Mouse (Mus musculus): ENCODE measurements around the gene Psmf1.
A peak's percentile ranks its signal among the peaks of the same experiment; 100 is the strongest.

The Psmf1 gene

DNA sequence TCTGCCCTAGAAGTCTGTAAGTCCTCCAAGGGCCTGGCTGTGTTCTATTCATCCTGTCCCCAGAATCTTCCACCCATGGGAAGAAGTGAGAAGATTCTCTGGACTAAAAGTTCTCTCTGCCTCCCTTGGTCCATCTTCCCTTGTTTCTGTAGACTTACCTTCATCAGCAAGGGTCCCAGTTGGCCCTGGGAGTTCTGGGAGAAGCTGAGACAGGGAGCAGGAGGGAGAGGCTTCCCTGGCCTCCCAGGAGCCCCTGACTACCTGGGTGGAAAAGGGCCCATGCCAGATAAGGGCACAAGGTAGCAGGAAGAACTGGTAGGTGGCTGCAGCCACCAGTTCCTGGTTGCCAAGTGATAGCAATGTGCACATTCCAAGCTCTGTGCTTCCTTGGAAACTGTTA is at the start of gene Psmf1:
Gene Psmf1, minus strand, starts transcription at position 342 of the 400 bp plus-strand sequence.
- no peak for DNase-seq (ENCODE audit: low spot score)

DNA sequence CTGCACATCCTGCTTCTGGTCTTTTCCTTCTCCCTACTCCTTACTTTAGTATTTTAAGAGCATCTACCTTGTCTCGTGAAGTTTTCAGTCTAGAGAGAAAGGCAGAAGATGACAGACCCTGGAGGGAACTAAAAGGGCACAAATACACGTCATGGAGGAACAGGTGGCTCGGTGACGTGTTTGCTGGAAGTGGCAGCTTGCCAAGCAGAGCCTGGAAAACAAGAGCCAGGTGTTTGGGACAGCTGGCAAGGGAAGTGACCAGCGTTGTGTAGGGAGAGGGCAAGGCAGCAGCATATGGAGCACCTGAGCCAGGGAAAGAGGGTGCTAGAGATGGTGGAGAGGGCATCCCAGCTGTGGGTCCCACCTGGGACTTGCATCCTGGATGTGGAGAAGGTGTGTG is 47.2 kb upstream of the Psmf1 start:
- DNase-seq (ENCODE audit: low spot score) = no peak

DNA sequence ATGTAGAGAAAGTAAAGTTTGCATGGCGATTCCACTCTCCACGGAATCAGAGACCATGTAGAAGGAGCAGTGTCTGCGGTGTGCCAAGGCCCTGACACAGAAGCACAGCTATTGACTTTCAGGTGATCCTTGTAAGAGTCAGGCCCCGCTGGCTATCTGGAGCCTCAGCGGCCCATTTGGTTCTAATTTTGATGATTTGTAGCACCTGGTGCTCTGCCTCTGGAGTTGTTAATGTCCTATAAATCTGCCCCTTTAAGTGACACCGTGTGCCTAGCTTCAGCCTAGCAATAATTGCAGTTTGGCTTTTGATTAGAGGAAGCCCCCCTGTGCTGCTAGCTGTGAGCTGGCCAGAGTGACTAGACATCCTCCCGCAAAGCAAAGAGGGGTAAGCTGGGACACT is 46.2 kb upstream of the Psmf1 start:
- DNase-seq (ENCODE audit: low spot score) = no peak

DNA sequence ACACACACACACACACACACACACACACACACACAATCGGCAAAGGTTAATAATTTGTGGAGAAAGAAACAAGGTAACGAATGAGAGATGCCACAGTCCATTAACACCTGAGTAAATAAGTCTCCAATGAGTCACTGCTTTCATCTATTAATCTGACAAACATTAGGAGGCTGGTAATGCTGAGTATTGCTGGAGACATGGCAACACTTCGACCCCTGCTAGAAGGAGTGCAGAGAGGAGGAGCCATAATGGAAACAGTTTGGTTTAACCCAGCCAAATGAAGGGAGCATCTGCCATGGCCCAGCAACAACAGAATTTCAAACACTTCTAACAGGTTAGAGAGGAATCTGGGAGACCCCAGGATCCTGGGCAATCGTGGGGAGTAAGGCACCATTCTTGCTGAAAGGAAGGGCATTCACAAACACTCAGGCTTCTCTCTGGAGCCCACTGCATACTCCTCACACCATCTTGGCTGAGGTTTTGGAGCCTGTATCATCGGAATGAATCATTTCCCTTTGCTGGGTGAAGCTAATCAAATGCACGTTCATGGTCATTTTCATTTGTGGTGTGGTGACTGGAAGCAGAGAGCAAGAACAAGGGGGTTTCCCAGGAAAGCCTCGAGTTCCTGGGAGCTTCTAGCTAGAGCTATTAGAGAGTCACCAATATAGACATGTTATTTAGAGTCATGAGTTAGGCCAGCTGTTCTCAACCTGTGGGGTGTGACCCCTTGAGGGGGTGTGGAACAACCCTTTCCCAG is 44.4 kb upstream of the Psmf1 start:
- DNase-seq (ENCODE audit: low spot score) = no peak

DNA sequence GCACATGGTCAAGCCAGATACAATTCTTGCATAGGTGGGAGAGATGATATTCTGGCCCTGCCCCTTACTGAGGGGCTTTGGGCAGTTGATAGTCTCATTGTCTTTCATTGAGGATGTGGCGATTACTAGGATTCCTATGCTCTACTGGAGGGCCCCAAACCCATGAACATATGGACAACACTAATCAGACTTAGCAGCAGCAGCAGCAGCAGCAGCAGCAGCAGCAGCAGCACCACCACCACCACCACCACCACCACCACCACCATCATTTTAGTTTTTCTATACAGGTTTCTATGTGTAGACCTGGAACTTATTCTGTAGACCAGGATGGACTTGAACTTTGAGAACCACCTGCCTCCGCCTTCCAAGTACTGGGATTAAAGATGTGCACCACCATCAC is 39.5 kb upstream of the Psmf1 start:
- DNase-seq (ENCODE audit: low spot score) = no peak

DNA sequence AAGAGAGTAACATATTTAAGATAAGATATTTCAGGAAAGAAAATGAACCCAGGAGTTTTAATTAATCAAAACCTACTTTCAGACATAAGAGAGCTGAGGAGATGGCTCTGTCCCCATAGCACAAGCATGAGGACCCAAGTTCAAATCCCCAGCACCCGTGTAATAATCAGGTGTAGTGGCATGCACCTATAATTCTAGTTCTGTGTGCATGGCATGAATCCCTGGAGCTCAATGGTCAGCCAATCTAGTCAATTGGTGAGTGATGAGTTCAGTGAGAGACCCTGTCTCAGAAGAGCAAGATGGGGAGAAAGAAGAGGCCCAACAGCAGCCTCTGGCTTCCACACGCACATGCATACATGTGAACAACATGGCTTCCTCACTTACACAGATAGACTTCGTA is 33.4 kb upstream of the Psmf1 start:
- no peak for DNase-seq (ENCODE audit: low spot score)

DNA sequence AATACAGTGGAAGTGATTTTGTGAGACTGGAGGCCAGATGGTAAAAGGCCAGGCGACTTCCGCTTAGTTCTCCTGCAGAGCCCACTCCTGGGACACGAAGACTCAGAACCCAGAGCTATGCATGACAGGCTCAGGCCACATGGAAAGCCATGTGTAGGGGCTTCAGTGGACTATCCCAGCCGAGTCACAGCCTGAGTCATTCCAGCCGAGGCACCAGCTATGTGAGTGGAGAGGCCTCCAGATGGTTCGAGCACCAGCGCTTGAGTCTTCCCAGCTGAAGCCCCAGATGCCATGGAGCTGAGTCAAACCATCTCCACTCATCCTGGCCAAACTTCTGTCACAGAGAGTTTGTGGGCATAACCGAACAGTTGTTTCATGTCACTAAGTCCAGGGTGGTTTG is 29.5 kb upstream of the Psmf1 start:
- DNase-seq (ENCODE audit: low spot score) = peak; percentile 3

DNA sequence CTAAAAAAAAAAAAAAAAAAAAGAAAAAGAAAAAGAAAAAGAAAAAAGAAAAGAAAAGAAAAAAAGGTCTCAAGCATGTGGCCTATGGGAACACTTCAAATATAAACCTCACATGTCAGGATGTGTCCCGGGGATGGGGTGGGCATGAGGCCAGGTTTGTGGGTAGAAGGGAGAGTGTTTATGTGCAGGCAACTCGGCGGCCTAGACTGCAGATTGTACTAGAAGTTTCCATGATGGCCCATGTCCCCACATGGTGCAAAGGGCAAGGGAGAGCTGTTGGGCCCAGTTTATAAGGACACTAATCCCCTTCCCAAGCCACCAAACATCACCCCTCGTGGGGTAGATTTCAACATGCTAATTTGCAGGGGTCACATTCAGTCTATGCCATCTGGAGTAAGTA is 28.2 kb upstream of the Psmf1 start:
- no peak for DNase-seq (ENCODE audit: low spot score)

DNA sequence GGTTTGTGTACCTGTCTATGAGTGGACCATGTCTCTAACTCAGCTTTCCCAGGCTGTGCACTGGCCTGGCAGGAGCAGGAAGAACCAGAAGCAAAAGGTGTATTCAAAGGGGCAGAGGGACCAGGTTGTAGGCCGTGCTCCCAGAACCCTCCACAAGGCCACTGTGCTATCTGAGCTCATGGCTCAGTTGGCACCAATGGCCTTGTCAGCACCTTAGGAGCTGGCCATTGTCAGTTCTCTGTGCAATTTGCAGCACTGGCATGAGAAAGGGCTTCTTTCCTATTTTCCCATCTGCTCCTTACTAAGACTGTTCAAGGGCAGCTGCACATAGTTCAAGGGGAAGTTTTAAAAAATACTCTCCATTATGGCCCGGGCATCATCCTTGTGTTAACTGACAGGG is 20.6 kb upstream of the Psmf1 start:
- no peak for DNase-seq (ENCODE audit: low spot score)

DNA sequence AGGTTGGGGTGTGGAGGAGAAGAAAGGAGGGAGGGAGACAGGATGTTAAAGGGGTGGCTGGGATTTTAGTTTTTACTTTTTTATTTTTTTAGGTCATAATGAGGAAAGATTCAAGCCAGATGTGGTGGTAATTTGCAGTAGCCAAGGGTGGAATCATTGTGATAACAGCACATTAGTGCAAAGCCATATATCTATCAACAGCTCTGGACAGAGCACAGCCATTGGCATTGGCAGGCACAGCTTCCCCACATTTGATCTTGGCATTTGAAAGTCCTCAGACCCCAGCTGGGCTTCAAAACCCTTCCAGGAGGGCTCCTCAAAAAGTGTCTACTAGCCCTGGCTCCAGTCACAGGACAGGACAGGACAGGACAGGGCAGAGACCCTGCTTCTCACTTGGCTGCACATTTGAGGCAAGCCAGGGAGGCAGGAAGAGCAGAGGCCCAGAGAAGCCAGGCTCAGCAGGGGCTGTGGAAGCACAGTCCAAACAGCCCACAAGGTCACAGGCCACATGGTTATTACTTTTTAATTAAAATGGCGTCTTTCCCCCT is 14.9 kb upstream of the Psmf1 start:
- DNase-seq (ENCODE audit: low spot score) = no peak

DNA sequence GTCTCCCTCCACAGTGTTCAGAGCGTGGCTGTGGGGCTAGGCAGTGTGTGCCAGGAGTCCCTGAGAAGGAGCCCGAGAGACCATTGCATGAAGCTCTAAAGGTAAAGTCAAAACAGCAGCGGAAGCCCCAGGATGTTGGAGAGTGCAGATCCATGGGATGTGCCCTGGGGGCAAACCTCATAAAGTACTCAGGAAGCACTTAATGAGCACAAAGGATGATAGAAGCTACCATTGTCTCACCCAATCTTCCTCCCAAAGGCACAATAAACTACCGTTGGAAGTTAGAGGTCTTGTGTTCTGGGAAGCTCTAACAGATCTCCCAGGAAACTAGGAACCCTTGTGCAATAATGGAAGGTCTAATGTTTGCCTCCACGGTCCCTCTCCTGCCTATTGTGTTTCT is 13.5 kb upstream of the Psmf1 start:
- no peak for DNase-seq (ENCODE audit: low spot score)

DNA sequence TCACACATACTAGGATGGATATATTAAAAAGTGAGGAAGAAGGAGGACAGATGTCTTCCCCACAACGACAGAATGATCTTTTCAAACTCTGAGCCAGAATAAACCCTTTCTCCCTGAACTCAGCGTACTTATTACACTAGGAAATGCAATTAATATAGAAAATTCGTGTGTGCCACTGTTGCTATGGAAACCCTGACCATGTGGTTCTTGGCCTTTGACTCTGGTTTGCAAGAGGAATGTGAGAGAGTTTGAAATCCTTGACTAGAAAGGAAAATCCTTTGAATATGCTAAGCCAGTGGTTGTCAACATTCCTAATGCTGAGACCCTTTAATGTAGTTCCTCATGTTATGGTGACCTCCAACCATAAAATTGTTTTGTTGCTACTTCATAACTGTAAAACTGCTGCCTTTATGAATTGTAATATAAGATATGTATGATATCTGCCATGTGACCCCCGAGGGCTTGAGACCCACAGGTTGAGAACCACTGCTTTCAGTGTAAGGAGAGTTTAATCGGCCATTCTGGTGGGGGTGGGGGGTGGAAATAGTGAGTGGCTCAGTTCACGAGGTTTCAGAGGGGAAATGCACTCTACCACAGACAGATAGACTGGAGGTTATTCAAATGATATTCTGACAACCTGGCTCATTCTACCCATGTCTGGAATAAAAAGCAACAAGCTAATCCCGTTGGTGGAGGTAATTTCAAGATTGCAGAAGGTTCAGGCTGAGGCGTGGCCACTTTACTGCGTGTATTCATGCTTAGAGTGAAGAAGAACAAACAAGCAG is 12.5 kb upstream of the Psmf1 start:
- DNase-seq (ENCODE audit: low spot score) = no peak

DNA sequence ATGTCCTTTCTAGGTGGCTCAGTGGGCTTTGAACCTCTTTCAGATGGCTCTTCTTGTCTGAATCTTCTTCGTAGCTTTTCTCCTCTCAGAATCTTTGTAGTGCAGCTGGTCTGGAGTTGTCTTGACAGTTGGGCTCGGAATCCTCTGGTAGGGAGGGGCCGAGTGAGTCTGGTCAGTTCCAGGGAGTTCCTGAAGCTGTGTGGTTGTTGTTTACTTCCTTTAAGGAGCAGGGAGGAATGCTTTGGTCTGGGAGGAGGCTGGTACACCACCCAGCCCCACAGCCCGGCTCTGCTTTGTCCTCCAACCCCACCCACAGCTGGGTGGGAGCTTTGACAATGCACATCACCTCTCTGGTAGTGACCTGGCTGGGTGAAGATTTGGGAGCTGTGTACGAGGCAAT is 7.3 kb upstream of the Psmf1 start:
- no peak for DNase-seq (ENCODE audit: low spot score)

DNA sequence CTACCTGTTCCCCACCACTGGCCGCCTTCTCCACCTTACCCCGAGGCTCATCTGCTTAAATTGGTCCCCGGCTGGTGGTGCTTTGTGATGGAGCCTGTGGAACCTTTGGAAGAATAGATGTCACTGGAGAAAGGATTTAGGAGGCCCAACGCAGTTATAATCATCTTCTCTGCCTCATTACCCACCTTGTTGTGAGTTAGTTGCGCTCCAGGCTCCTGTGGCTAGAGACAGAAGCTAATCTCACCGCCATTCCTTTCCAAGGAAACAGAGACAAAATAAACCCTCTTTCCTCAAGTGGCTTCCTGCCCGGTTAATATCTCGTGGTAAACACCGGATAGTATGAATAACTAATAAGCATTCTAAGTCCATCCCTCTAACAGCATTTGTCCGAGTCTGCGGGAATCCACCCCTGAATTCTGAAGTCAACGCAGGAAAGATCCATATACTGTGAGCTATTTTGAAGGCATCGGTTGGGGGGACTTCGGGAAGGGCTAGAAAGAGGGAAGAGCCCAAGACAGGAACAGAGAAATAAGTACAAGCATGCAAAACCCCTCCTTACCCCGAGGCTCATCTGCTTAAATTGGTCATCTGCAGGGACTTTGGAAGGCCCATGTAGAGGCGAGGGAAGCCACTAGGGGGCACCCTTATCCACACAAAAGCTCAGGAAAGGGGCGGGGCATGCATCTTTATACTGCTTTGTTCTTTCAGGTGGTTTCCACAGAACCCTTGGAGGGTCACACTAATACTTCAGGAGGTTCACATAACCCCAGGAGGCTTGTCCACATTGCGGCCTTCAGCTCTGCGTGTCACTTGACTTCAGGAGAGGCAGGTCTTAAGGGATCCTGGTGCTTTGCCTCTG is 4.1 kb upstream of the Psmf1 start:
- DNase-seq (ENCODE audit: low spot score) = peak; percentile 59

DNA sequence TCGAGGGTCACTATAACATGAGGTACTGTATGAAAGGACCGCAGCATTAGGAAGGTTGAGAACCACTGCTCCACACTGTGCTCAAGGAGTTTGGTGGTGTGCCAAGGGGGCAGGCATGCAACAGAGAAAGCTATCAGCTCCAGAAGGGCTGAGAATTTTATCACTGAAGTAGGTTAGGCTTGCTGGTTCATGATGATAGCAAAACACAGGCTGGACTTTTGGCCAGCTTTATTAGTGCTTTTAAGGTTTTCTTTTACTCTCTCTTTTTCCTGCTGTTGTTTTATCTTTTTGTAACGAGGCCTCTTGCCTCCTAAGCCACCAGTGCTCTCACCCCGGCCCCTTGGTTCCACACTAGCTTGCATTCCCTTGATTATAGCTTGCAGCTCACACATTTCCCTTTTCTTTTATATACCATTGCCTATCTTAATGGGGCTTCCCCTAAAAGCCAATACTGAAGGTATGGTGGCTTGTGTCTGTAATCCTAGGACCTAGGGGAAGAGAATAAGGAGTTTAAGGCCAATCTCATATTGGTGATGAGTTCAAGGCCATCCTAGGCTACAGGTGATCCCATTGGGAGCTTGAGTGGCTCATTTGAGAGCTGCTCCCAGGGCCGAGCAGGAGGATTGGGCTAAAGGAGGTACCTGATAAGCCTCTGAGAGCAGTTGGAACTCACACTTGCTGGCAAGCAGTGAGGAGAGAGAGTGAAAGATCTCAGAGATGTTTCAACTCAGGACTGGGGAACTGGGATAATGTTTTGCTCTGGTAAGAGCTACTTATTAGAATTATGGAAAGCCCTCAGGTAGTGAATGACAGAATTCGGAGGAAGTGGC is 921 bp downstream of the Psmf1 start:
- DNase-seq (ENCODE audit: low spot score) = no peak

DNA sequence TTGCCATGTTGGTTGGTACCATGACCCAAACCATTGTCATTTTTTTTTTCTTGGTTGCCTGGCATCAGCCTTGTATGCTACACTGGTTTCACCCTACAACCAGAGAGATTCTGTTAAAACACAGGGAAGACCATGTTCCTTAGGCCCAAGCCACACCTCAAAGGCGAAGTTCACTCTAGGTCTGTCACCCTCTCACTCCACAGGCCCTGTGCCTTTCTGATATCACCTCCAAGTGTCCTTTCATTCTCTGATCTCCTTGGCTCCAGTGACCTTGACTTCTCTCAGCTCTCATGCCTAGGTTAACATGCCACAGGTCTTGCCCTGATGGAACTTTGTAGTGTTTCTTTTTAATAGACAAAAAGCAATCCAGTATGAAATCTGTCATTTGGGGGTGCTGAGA is 1.9 kb downstream of the Psmf1 start:
- DNase-seq (ENCODE audit: low spot score) = no peak

DNA sequence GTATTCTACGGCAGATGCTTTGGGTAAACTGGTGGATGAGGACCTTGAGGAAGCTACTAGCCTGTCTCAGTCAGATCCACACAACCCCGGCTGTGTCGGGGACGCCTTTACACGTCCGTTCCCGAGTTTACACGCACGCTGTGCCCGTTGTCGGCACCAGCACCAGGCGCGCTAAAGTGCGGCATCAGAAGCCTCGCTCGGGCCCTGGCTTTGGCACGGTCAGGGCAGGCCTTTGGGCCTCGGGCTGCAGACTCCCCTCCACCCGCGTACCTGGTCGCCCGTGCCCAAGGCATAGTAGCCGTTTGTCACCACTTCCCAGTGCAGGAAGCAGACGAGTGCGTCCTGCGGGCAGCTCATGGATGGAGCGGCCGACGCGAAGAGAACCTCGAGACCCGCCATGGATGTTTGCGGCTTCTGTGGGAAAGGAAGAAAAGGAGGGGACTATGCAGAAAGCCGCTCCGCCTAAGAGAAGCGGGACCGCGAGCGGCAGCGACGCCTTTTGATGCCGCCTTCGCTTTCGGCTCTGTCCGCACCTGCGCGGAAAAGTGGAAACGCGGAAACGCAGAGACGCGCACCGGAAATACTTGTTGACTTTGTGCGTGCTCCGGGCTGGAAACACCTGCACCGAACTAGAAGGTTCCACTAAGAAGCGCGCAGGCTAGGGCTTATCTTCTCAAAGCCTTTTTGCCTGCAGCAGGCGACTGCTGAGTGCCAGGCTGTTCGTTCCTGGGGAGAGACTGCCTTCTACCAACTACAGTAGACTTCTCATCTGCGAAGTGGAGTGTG is 3.1 kb downstream of the Psmf1 start:
- DNase-seq (ENCODE audit: low spot score) = peak; percentile 74

DNA sequence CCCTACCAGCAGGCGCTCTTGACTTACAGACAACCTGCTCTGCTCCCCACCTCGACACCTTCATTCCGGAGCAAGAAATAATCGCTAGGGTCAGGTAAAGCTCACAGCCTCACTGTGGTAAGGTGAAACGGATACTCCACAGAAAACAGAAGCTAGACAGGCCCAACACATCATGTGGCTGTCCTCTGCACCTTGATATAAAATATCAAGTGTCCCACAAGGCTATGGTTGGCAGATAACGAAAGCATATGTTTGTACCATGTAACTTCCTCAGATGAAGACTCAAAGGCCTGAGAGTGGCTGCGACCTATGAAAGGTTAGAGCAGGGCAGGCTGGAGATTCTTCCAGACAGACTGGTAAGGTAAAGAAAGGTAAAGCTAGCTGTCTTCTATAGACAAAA is 4.5 kb downstream of the Psmf1 start:
- no peak for DNase-seq (ENCODE audit: low spot score)

DNA sequence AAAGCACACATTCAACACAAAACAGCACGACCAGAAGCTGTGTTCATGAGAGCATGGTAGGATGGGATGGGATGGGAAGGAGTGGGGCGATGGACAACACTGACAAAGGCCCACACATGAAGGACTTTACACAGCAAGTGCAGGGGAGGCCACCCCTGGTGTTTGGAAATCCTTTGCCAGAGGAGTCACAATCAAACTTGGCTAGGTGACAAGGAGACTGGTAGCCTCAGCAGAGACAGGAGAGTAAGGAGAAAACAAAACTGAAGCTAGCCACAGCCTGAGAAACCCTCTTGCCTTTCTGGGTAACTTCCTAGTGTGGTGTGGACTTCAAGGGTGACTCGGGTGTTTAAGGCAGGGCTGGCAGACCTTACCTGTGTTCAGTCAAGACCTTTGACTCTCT is 4.9 kb downstream of the Psmf1 start:
- no peak for DNase-seq (ENCODE audit: low spot score)

DNA sequence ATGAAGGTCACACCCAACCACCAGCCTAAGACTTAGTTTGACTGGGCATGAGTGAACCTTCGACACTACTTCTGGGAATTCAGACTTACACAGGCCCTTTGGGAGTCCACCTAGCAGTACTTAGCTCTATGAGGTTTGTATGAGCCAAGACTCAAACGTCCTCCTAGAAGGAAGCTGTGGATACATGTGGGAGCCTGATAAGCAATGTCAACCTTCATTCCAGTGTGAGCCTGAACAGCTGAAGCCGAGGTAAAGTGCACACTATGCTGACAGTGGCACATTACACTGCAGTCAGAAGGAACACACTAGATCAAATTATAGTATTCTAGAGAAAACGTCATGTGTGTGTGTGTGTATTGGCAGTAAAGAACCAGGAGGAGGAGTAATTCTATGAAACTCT is 5.5 kb downstream of the Psmf1 start:
- DNase-seq (ENCODE audit: low spot score) = no peak

DNA sequence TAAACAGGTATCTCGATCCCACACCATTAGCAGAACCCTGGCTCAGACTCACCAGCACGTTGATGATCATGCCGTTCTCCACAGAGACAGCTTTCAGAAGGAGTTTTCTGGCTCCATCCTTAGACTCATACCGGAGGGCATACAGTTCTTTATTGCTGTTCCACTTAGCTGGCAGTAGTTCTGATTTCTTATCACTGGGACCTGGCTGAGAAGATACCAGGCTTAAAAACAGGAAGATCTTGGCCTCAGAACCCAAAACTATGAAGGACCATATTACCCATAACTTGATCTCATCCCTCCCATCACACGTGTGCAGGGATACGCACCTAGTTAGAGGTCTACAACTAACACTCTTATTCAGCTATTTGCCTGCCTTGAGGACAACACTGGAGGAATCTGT is 8.6 kb downstream of the Psmf1 start:
- no peak for DNase-seq (ENCODE audit: low spot score)
